Mouse (Mus musculus) megakaryocyte, embryonic 14.5 days (primary cell): ENCODE data around the gene Fam83e.

ENCODE experiments used
- FLI1 ChIP-seq: IDR thresholded peaks from 2 replicates; pipeline ENCODE4 v1.6.1; 2012; ENCODE audit warnings: low read length, inconsistent platforms, mixed read lengths
- GATA1 ChIP-seq: IDR thresholded peaks from 3 replicates; pipeline ENCODE4 v1.6.1; 2012; ENCODE audit warnings: mixed read lengths, low read length, inconsistent platforms, borderline replicate concordance

- no peak for TF ChIP-seq GATA1
- no peak for TF ChIP-seq FLI1
Observed at GRCm38 (mm10) chr7:45704046-45704559, 16.9 kb upstream of the Fam83e start.
